Mouse (Mus musculus): ENCODE results near the gene Dok7.

GRCm38 (mm10) chr5:35035141-35035540, 21.4 kb upstream of the Dok7 start:
- TF ChIP-seq POLR2A (IDR thresholded peaks at IDR 0.05; ENCODE audit: extremely low read depth, insufficient read depth, low read length) (no peak), CTCF (IDR thresholded peaks at IDR 0.05; ENCODE audit: low read depth, low read length) (no peak)
